Mouse (Mus musculus) layer of hippocampus, postnatal 10 days (tissue): ENCODE measurements around the gene Myl10. TPM values are rescaled to one million over a fixed set of nuclear protein-coding genes. Genes with fewer than 3 reads are reported as not detected.
"Not testable (repeated sequence)": the region's sequence is repeated elsewhere in the genome, so short reads cannot be mapped to it uniquely, and the experiment has no call there.

Source experiments
- DNase-seq, 2 experiments: peaks; one replicate each; pipeline ENCODE4 v3.0.0; 2021; ENCODE audit warnings: low spot score in 2 of 2
- total RNA-seq, 2 experiments: library from RNA; stranded (reverse); gene quantifications; 2 replicates each; pipeline ENCODE4 v1.2.3; 2021

The Myl10 gene
- total RNA-seq, 2 experiments from 2014 or later, result not detected

GRCm38 (mm10) chr5:136704151-136704550 lies 11.2 kb downstream of the Myl10 start:
- no peak for DNase-seq

- no peak for DNase-seq
Observed at GRCm38 (mm10) chr5:136705532-136705931, 12.6 kb downstream of the Myl10 start.

- peak; percentile 73 to 81 for DNase-seq
Observed at GRCm38 (mm10) chr5:136706803-136707202, 13.9 kb downstream of the Myl10 start.

DNA sequence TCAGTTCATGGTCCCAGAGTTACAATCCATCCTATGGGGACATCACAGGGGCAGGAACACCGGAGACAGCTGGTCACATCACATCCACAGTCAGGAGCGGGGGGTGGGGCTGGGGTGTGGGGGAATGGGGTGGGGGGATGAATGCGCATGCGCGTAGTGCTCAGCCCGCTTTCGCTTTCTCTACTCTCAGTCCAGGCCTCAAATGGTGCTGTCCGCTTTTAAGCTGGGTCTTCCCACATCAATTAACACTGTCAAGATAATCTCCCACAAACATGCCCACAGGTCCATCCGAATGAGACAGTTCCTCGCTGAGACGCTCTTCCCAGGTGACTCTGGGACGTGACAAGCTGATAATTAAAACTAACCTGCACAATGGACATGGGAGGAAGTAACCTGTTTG lies 15.2 kb downstream of the Myl10 start:
- DNase-seq, result no peak

DNA sequence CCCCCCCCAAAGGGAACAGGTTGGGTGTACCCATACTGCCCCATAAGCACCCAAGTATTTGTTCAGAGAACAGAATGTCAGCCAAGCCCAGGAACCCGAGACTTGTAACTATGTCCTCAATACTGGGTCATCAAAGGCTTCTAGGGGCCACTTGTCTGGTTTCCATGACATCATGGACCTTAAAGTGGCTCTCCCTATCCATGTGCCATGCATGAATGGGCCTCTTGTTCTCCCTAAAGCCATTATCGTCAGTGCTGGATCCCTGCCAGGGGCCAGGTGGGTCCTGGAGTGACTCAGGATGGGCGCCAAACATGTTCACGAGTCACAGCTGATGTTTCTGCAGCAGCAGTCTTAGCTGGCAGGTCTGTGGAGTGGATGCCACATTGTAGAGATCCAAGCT lies 17.8 kb downstream of the Myl10 start:
- DNase-seq, result no peak

- DNase-seq, result peak in 1 of 2 experiments; percentile 17
Observed at GRCm38 (mm10) chr5:136714232-136714875, 21.4 kb downstream of the Myl10 start.

- DNase-seq, result peak; percentile 68
Observed at GRCm38 (mm10) chr5:136714879-136715278, 21.9 kb downstream of the Myl10 start.

DNA sequence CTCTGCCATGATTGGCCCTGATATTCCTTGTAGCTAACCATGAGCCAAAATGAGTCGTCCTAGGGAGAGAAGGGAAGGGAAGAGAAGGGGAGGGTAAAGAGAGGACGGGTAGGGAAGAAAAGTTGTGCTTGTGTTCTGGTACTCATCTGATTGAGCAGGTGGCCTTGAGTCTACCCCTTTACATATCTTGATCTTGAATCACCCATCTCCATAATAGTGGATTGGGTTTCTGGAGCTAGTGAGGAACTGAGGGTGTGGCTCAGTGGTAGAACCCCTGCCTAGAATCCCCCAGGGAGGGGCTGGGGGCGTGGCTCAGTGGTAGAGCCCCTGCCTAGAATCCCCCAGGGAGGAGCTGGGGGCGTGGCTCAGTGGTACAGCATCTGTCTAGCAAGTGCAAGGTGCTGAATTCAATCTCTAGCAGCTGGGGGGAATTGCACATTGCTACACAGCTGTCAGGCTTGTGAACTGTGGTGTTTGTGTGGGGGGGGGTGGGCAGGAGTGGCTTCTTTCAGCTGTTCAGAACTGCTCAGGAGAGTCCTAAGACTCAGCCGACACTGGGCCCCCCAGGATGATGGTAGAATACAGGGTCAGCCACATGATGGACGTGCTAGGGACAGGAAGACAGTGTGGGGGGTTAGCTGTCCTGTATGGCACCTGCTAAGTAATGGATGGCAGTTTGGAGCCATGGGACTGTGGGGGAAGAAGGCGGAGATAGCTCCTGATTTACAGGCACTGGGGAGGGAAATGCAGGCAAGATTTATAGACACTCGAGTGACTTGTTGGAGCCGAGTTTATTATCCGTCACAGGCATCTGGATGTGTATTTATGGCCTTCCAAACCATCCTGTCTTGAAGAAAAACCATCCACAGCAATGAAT lies 24.0 kb downstream of the Myl10 start:
- no peak for DNase-seq

DNA sequence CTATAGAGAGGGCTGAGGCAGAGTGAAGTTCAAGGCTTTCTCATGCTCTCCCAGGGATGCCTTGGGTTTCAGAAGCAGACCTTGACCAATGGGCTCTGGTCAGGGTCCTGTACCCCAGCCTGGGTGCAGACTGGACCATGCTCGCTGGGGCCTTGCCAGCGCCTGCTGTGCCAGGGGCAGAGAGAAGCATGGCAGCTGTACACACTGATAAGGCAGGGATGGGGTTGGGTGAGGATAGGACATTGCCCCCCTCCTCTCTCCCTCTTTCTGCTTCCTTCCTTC lies 24.6 kb downstream of the Myl10 start:
- DNase-seq, result no peak

- DNase-seq, result no peak
Observed at GRCm38 (mm10) chr5:136718656-136719055, 25.7 kb downstream of the Myl10 start.

DNA sequence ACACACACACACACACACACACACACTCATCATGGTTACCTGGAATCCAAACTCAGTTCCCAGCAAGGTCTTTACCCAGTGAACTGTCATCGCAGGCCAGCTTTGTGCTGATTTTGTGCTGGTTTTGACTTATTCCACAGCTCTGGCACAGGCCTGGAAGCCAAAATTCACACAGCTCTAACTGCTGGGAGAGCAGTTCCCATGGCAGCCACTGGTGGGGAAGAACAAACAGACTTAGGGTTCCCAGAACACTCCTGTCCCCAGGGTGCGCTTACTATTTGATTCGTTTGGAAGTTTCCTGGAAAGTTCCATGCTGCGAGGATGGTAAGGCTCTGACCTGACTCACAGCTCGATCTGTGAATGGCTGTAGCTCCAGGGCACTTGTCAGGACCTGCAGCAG lies 28.6 kb downstream of the Myl10 start:
- DNase-seq, result peak; percentile 23 to 34

DNA sequence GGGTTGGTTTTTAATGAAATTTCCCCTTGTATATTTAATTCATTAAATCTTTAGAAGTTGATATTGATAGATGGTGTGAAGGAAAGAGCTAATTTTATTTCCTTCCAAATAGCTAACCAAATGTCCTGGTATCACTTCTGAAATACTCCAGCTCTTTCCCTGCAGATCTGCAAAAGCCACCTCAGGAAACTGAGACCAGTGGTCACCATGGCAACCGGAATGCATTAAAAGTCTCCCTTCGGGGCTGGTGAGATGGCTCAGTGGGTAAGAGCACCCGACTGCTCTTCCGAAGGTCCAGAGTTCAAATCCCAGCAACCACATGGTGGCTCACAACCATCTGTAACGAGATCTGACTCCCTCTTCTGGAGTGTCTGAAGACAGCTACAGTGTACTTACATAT lies 33.3 kb downstream of the Myl10 start:
- DNase-seq, result not testable (repeated sequence)

DNA sequence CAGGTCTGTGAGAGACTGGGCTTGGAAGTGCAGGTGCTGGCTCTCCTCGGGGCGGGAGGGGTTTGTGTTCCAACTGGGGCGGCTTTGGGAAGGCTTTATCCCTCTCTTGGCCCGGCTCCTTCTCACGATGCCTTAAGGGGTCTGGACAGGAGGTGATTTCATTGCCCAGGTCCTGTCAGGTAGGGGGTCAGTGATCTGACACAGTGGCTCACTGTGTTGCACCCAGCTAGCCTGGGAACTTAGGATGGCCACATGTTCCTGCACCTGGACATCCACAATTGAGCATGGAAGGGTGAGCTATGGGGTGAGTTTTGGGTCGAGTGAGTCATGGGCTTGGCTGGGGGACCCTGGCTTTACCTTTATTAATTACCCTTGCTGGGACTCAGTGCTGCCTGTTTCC lies 46.0 kb downstream of the Myl10 start:
- no peak for DNase-seq

DNA sequence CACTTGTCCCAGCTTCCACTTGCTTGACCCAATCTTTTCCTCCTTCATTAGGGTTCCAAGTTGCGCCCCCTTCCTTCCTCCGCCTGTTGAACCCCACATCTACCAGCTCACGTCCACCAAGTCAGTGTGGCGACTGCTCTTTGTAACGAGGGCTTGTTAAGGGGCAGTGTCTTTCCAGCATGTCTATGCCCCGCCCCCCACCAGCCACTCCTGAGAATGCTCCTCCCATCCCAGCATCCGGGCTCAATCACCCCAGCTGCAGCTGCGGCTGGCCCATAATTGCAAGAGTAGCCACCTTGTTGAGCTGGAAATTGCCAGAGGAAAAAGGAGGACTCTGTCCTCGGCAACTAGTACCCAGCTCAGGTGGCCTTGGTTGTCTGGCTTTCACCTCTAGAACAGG lies 53.6 kb downstream of the Myl10 start:
- DNase-seq, result no peak

Other genes starting within 250 kb of the Myl10 start
- gene Cux1, start 125.7 kb upstream of the Myl10 start, total RNA-seq, result 10 to 100 TPM; 53.3 to 56.6 TPM
- gene Col26a1, start 190.1 kb downstream of the Myl10 start, total RNA-seq, result 10 to 100 TPM; 19.0 to 20.7 TPM
- gene Ift22, start 215.0 kb downstream of the Myl10 start, total RNA-seq, result 10 to 100 TPM; 68.9 to 70.8 TPM